Mouse (Mus musculus) fat pad, adult 2 months (tissue): ENCODE data around the gene Pkd1l1.

Experiments used
- DNase-seq: peaks from one replicate; pipeline ENCODE4 v3.0.0-alpha.2; 2011; ENCODE audit warnings: low read depth, low spot score; ENCODE audit errors: extremely low read depth

Gene Pkd1l1

GRCm38 (mm10) chr11:8973166-8973565, at the start of gene Pkd1l1:
Gene Pkd1l1 (minus strand): TSS chr11:8973266.
- DNase-seq: no peak

GRCm38 (mm10) chr11:9020207-9020606, 47.1 kb upstream of the Pkd1l1 start:
- no peak for DNase-seq

DNA sequence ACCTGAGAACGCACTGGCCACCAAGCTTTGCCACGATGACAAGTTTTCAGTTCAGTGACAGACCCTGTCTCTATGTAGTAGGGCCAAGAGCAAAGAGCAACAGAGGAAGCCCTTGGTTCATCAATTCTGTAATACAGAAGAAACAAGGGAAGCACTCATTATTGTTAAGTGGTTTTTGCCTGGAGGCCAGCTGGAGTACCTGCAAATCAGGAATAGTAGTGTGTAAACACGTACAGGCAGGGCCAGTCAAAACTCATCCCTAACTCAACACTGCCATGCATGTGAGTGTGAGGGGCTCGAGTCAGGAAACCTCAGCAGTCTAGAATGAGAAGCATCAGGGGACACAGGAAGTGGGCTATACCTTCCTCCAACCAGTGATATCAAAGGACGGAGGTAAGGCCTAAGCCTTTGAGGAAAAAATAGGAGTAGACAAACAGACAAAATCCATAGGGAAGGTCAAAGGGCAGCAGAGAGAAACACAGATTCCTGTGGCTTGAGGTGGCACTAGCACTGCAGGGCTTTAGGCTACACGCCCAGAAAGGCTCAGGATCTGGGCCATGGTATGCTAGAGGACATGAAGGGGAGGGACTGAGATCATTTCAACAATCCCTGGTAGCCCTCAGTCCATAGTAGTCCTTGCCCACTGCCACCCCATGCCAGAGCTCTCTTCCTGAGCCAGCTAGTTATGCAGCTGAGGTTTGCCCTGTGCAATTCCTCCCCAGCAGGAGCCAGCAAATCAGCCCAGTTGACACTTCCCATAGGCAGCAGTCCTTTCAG, 45.6 kb upstream of the Pkd1l1 start:
- DNase-seq: peak; percentile 73

DNA sequence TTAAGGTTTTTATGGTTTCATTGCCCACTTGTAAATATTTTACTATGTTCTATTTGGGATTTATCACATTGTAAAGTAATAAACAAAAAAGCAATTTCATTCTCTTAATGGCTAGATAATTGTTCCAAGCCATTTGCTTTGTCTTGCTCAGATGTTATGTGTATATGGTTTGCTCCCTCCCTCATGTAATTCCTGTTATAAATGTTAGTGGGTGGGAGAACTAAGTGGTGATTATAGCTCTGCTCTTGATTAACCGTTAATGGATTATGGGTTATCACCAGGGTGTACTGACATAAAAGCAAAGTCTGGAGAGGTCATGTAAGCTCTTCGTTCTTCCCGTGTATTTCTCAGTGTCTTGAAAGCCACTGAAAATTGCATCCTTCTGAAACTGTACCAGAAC, 41.7 kb upstream of the Pkd1l1 start:
- no peak for DNase-seq

DNA sequence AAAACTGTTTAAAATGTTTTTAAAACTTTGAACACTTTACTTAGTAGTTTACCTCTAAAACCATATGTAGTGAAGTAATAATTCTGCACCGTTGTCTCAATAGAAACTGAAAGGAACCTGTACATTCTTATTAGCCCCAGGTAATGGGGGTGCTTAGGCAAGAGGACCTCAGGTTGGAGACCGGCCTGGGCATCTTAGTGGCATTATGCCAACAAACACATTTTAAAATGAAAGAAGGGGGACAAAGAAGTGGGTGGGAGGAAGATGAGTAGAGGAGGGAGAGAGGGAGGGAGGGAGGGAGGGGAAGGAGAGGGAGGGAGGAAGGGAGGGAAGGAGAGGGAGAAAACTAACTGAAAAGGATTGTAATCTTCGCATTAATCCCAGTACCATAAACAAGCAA, 38.3 kb upstream of the Pkd1l1 start:
- no peak for DNase-seq

DNA sequence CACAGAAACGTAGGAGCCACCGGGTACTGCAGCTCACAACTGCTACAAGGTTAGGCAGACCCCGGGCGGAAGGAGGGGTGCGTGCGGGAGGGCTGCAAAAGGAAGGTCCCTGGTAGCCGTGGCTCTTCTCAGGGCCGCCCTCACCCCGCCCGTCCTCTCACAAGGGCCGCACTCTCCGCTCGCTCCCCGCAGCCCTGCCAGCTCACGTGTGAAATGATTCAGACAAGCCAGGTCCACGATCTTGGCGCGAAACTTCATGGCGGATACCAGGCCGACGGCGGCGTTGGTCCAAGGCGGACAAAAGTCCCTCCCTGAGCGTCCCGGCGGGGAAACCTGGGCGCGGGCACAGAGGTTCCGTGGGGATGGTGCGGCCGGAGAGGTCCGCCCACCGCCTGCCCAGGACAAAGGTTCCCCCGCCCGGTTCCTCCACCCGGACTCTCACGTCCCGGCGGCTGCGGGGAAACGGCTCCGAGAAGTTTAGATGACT, 37.8 kb upstream of the Pkd1l1 start, which contains the start of gene Hus1:
Gene Hus1, minus strand, starts transcription at position 339 of the 487 bp plus-strand sequence.
- DNase-seq: no peak

DNA sequence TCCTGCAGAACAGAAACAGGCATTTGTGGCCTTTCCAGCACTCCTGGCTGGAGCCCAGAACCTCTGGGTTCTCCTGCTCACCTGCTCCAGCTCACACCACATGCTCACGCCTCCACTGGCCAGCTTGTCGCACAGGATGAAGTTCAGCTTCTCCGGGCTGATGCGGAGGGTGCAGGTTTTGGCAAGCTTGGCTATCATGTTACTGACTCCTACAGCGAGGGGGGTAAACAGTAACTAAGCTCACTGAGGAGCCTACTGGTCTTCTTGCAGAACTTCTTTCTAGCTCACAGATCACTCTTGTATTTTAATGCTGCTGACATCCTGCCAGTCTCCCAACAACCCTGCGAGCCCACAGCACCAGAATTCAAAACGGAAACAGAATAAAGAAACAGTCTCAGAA, 37.4 kb upstream of the Pkd1l1 start:
- peak; percentile 19 for DNase-seq

DNA sequence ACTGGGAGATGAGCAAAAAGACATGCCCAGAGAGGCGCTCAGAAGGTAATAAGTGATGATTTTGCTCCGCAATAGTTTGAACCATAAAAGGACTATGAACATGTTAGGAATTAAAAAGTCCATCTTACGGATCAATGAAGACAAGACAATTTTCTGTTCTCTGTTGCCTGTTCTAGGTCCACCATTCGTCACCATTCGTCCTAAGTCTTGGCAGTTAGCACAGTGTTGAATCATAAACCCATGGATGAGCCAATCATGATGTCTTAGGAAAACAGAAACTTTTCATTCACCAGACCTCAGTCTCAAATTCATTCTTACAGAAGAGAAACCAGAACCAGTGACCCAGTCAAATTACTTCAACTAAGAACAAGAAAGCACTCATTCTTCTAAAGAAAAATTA, 35.7 kb upstream of the Pkd1l1 start:
- no peak for DNase-seq

DNA sequence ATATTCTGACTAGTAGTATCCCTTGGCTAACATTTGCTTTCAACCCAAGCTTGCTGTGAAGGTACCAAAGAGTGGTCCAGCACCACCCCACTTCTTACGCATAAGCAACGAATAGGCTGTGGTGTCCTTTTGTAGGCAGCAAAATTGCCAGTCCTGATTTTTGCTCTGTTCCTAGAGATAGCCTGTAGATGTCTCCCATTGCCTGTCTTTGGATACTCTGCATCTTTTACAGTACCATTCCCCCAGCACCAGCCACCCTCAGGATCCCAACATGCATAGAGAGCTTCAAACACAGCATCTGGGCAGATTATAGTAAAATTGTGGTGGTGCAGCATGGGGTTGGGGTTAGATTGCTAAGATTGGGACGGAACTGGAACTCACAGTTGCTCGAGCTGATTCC, 15.0 kb upstream of the Pkd1l1 start:
- no peak for DNase-seq

GRCm38 (mm10) chr11:8986058-8986457, 13.0 kb upstream of the Pkd1l1 start:
- DNase-seq: no peak

GRCm38 (mm10) chr11:8983237-8983861, 10.3 kb upstream of the Pkd1l1 start:
- no peak for DNase-seq

- DNase-seq: no peak
Measured at GRCm38 (mm10) chr11:8978154-8978553, 5.1 kb upstream of the Pkd1l1 start.

GRCm38 (mm10) chr11:8972093-8972492, 973 bp downstream of the Pkd1l1 start:
- no peak for DNase-seq

GRCm38 (mm10) chr11:8970509-8970908, 2.6 kb downstream of the Pkd1l1 start:
- DNase-seq: no peak

GRCm38 (mm10) chr11:8968094-8968493, 5.0 kb downstream of the Pkd1l1 start:
- DNase-seq: no peak

GRCm38 (mm10) chr11:8958572-8958971, 14.5 kb downstream of the Pkd1l1 start:
- DNase-seq: no peak

GRCm38 (mm10) chr11:8958108-8958507, 15.0 kb downstream of the Pkd1l1 start:
- no peak for DNase-seq

GRCm38 (mm10) chr11:8957023-8957422, 16.0 kb downstream of the Pkd1l1 start:
- no peak for DNase-seq

DNA sequence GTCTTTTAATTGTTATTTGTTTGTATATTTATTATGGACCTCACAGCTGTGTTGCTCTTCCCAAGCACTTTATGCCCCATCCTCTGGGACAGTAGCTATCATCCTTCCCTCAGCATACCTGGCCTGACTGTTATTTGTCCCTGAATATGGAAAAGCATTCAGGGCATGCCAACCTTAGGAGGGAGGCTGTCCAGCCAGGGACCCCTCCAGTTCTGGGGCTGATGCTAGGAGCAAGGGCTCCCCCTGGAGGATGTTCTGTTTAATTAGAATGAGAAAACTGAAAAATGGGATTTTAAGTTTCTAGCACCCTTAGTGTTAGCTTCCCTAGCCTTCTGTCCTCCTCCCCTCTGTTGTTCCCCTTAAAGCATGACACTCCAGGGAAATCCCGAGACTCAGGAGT, 17.4 kb downstream of the Pkd1l1 start:
- no peak for DNase-seq

DNA sequence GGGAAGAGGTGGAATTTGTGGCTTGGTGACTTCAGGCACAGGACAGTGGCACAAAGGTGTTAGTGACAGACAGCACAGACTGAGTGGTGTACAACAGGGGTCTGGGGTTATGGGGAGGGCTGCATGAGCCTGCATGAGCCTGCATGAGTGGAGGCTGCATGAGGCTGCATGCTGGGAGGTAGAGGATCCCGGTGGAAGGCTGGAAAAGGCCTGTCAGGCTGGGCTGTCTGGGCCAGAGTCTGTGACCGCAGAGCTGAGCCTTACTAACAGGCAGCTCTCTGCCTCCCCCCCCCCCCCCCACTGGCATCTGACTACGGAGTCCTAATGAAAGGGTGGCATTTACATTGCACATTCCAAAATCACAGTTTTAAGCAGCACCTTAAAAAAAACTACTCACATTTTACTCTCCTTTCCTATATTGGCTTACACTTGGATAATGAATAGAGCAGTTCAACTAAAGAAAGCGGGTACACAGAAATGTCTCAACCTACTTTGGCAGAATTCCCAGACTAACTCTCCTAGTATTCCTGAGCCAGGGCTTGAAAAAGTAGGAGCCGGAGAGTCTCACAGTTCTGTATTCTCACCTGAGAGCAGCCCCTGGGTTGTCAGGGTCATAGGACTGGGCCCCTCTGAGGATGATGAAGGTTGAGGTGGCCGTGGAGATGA, 23.2 kb downstream of the Pkd1l1 start:
- no peak for DNase-seq

DNA sequence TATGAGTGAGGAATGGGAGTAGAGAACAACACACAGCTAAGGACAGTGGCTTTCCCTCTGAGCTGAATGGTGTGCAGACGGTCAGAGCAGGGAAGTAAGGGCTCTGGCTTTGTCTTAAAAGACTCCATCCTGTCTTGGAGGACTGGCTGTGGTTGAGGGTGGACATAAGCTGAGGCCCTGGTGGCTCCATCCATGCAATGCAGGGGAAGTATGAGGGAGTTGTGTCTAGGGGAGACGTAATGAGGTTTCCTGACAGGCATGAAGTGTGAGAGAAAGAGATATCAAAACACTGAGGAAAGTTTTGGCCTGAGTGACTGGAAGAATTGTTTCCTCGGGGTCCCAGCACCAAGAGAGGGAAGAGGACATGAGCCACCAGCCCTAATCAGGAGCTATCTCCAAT, 24.2 kb downstream of the Pkd1l1 start:
- no peak for DNase-seq

- DNase-seq: no peak
Measured at GRCm38 (mm10) chr11:8944114-8944513, 29.0 kb downstream of the Pkd1l1 start.
